Mouse (Mus musculus) mesoderm, embryonic 11.5 days (tissue): Measurements from ENCODE around the gene Myh4.

ENCODE experiments used
- DNase-seq: peaks from one replicate; pipeline ENCODE4 v3.0.0-alpha.2; 2012; ENCODE audit warnings: low read depth, low spot score

Myh4 gene

GRCm38 (mm10) chr11:67237481-67238079 is at the start of gene Myh4:
TSS of gene Myh4 (plus strand) at chr11:67238029.
- DNase-seq = no peak

- DNase-seq = no peak
Measured at GRCm38 (mm10) chr11:67190316-67190715, 47.5 kb upstream of the Myh4 start.

GRCm38 (mm10) chr11:67190814-67191213 is 47.0 kb upstream of the Myh4 start:
- no peak for DNase-seq

GRCm38 (mm10) chr11:67191496-67191895 is 46.3 kb upstream of the Myh4 start:
- DNase-seq = no peak

GRCm38 (mm10) chr11:67199321-67199720 is 38.5 kb upstream of the Myh4 start:
- DNase-seq = no peak

- no peak for DNase-seq
Measured at GRCm38 (mm10) chr11:67199752-67200151, 38.1 kb upstream of the Myh4 start, which contains the start of gene Myh1. TSS of gene Myh1 (plus strand) at chr11:67200052.

- no peak for DNase-seq
Measured at GRCm38 (mm10) chr11:67204766-67205165, 33.1 kb upstream of the Myh4 start.

- DNase-seq = no peak
Measured at GRCm38 (mm10) chr11:67221803-67222202, 16.0 kb upstream of the Myh4 start.

GRCm38 (mm10) chr11:67224466-67224865 is 13.4 kb upstream of the Myh4 start:
- DNase-seq = no peak

- DNase-seq = no peak
Measured at GRCm38 (mm10) chr11:67228731-67229130, 9.1 kb upstream of the Myh4 start.

GRCm38 (mm10) chr11:67229166-67229565 is 8.7 kb upstream of the Myh4 start:
- DNase-seq = no peak

GRCm38 (mm10) chr11:67229946-67230345 is 7.9 kb upstream of the Myh4 start:
- no peak for DNase-seq

GRCm38 (mm10) chr11:67235639-67236358 is 2.0 kb upstream of the Myh4 start:
- DNase-seq = peak; percentile 57

- no peak for DNase-seq
Measured at GRCm38 (mm10) chr11:67236799-67237198, 1.0 kb upstream of the Myh4 start.

GRCm38 (mm10) chr11:67241051-67241450 is 3.2 kb downstream of the Myh4 start:
- no peak for DNase-seq

- DNase-seq = no peak
Measured at GRCm38 (mm10) chr11:67253691-67254090, 15.9 kb downstream of the Myh4 start.

GRCm38 (mm10) chr11:67257048-67257447 is 19.2 kb downstream of the Myh4 start:
- no peak for DNase-seq

- DNase-seq = no peak
Measured at GRCm38 (mm10) chr11:67260956-67261355, 23.1 kb downstream of the Myh4 start.

- no peak for DNase-seq
Measured at GRCm38 (mm10) chr11:67276601-67277174, 38.9 kb downstream of the Myh4 start, which contains the start of gene Myh8. TSS of gene Myh8 (plus strand) at chr11:67277124.

- no peak for DNase-seq
Measured at GRCm38 (mm10) chr11:67293440-67293839, 55.6 kb downstream of the Myh4 start.
